Mouse (Mus musculus): Measurements from ENCODE around the gene Myo1a.

DNA sequence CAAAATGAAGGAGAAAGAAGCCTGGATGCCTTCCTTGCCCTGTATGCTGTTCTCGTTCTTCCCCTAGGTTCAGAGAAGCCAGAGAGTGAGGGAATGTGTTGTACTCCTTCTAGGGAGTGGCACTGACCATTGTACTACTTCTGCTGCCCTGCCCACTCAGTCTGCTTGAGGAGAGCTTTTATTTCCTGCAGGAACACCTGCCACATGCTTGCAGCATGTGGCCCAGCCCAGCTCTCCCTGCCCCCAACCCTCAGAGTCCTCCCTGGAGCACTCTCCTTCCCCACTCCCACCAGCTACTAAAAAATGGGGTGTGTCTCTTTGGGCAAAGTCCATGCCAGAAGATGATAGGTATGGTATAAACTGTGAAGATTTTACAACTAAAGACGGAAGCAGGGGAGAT, 677 bp upstream of the Myo1a start:
- TF ChIP-seq CTCF (IDR thresholded peaks at IDR 0.05; ENCODE audit: extremely low read depth, insufficient read depth, insufficient read length, insufficient replicate concordance) (no peak), POLR2A (IDR thresholded peaks at IDR 0.05; ENCODE audit: low read depth, low read length) (no peak)
